Mouse (Mus musculus) cerebellum, adult 9-10 months (tissue): ENCODE results near the gene 4930544G11Rik.
A peak's percentile ranks its signal among the peaks of the same experiment; 100 is the strongest.

Experiments used
- DNase-seq: peaks from one replicate; pipeline ENCODE4 v3.0.0; 2022

4930544G11Rik gene

GRCm38 (mm10) chr6:65952309-65952708, at the start of gene 4930544G11Rik:
Gene 4930544G11Rik (plus strand): TSS chr6:65952609.
- DNase-seq = no peak

- no peak for DNase-seq
Observed at GRCm38 (mm10) chr6:65906657-65907182, 45.7 kb upstream of the 4930544G11Rik start.

- no peak for DNase-seq
Observed at GRCm38 (mm10) chr6:65915421-65915820, 37.0 kb upstream of the 4930544G11Rik start.

- DNase-seq = no peak
Observed at GRCm38 (mm10) chr6:65921703-65922102, 30.7 kb upstream of the 4930544G11Rik start.

GRCm38 (mm10) chr6:65923501-65924084, 28.8 kb upstream of the 4930544G11Rik start:
- DNase-seq = no peak

GRCm38 (mm10) chr6:65925737-65926333, 26.6 kb upstream of the 4930544G11Rik start:
- no peak for DNase-seq

GRCm38 (mm10) chr6:65930523-65930922, 21.9 kb upstream of the 4930544G11Rik start:
- DNase-seq = no peak

- DNase-seq = no peak
Observed at GRCm38 (mm10) chr6:65932776-65933175, 19.6 kb upstream of the 4930544G11Rik start.

GRCm38 (mm10) chr6:65933177-65933576, 19.2 kb upstream of the 4930544G11Rik start:
- DNase-seq = no peak

- DNase-seq = no peak
Observed at GRCm38 (mm10) chr6:65935566-65936281, 16.7 kb upstream of the 4930544G11Rik start.

- peak; percentile 2 for DNase-seq
Observed at GRCm38 (mm10) chr6:65950492-65950891, 1.9 kb upstream of the 4930544G11Rik start.

GRCm38 (mm10) chr6:65969386-65970111, 17.1 kb downstream of the 4930544G11Rik start:
- DNase-seq = peak; percentile 11

- DNase-seq = no peak
Observed at GRCm38 (mm10) chr6:65970410-65970809, 18.0 kb downstream of the 4930544G11Rik start.

- DNase-seq = no peak
Observed at GRCm38 (mm10) chr6:65992081-65992480, 39.7 kb downstream of the 4930544G11Rik start.

GRCm38 (mm10) chr6:65998343-65998742, 45.9 kb downstream of the 4930544G11Rik start:
- DNase-seq = no peak
